Mouse (Mus musculus) embryonic facial prominence, embryonic 11.5 days (tissue): ENCODE measurements around the gene Tpcn2. TPM values are rescaled to one million over a fixed set of nuclear protein-coding genes. Genes with fewer than 3 reads are reported as not detected.

Experiments
- ATAC-seq: fragments of 200-750 bp; cut with Nextera tagmentation; replicated peaks from 2 replicates; pipeline ENCODE4 v1.8.0; 2017; ENCODE audit warnings: low read depth; ENCODE audit not compliant: insufficient number of reproducible peaks, low FRiP score, low TSS enrichment
- DNase-seq: peaks from one replicate; pipeline ENCODE4 v3.0.0-alpha.2; 2015; ENCODE audit warnings: low spot score
- H3K27ac ChIP-seq: fragments of 300-500 bp; sonication (generic); replicated peaks from 2 replicates; pipeline ENCODE4 v1.5.1; 2014; ENCODE audit warnings: mild to moderate bottlenecking, low read depth, low read length, control low read depth
- H3K27me3 ChIP-seq: fragments of 300-500 bp; sonication (generic); 2 replicates; pipeline ENCODE4 v1.6.1; 2014; ENCODE audit warnings: mild to moderate bottlenecking, low read length, moderate library complexity, mixed read lengths; ENCODE audit not compliant: control insufficient read depth, insufficient read depth
- H3K36me3 ChIP-seq: fragments of 300-500 bp; sonication (generic); replicated peaks from 2 replicates; pipeline ENCODE4 v1.6.1; 2014; ENCODE audit warnings: low read depth, mild to moderate bottlenecking, low read length, moderate library complexity, mixed read lengths; ENCODE audit not compliant: control insufficient read depth, insufficient read depth
- H3K4me1 ChIP-seq: fragments of 300-500 bp; sonication (generic); 2 replicates; pipeline ENCODE4 v1.6.1; 2014; ENCODE audit warnings: low read length, mixed read lengths; ENCODE audit not compliant: control insufficient read depth, insufficient read depth
- H3K4me2 ChIP-seq: fragments of 300-500 bp; sonication (generic); 2 replicates; pipeline ENCODE4 v1.6.1; 2014; ENCODE audit warnings: low read depth, mild to moderate bottlenecking, control low read depth, low read length, moderate library complexity
- H3K4me3 ChIP-seq: fragments of 300-500 bp; sonication (generic); 2 replicates; pipeline ENCODE4 v1.5.1; 2014; ENCODE audit warnings: low read depth, low read length, control low read depth
- H3K9ac ChIP-seq: fragments of 300-500 bp; sonication (generic); replicated peaks from 2 replicates; pipeline ENCODE4 v1.6.1; 2014; ENCODE audit warnings: mild to moderate bottlenecking, control low read depth, low read length
- H3K9me3 ChIP-seq: fragments of 300-500 bp; sonication (generic); replicated peaks from 2 replicates; pipeline ENCODE4 v1.6.1; 2016; ENCODE audit warnings: mild to moderate bottlenecking, low read length, inconsistent platforms, mixed read lengths; ENCODE audit not compliant: control insufficient read depth
- WGBS: fragments of 180-500 bp; shearing (Covaris S2); extraction: QIAGEN DNeasy Blood & Tissue Kit; methylation state at CpG from one replicate; pipeline ENCODE4 v1.1.7; 2014; 5-methylcytosine and 5-hydroxymethylcytosine counted together
- polyA plus RNA-seq: library from polyadenylated mRNA; unstranded; fragments of >200 nt; fragmentation: Nextera tagmentation; extraction: Ambion mirVana; gene quantifications from 2 replicates; pipeline ENCODE4 v1.2.1, GENCODE M21; 2014

Gene Tpcn2
- polyA plus RNA-seq, 1 experiment from 2014 or later = 2.2 TPM

DNA sequence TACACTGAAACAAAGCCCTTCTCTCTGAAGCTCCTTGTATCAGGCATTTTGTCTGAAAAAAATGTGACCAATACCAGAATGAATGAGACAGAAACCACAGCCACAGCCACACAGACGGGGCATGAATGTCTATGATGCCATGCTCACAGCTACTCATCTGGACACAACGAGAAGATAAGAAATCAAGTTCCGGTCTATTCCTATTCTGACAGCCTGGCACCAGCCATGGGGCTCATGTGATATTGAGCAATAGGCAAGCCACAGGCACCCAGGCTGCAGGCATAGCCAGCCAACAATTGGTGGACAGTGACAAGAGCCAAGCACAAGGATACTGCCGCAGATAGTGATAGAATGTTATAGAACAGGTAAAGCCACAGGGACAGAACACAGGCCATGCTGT is 68.3 kb downstream of the Tpcn2 start:
- H3K4me2 ChIP-seq = no peak overlapping the region
- ATAC-seq = no peak
- WGBS = 93% methylated on average over 4 of the region's 4 CpGs
- no peak overlapping the region for H3K4me3 ChIP-seq
- no peak overlapping the region for H3K9ac ChIP-seq
- no peaks in the 10 kb centered on the region for H3K27me3 ChIP-seq
- DNase-seq = no peak
- peaks cover 5% of the 10 kb centered on the region for H3K4me1 ChIP-seq
- no peaks in the 10 kb centered on the region for H3K9me3 ChIP-seq
- no peak overlapping the region for H3K27ac ChIP-seq
- H3K36me3 ChIP-seq = no peaks in the 10 kb centered on the region

DNA sequence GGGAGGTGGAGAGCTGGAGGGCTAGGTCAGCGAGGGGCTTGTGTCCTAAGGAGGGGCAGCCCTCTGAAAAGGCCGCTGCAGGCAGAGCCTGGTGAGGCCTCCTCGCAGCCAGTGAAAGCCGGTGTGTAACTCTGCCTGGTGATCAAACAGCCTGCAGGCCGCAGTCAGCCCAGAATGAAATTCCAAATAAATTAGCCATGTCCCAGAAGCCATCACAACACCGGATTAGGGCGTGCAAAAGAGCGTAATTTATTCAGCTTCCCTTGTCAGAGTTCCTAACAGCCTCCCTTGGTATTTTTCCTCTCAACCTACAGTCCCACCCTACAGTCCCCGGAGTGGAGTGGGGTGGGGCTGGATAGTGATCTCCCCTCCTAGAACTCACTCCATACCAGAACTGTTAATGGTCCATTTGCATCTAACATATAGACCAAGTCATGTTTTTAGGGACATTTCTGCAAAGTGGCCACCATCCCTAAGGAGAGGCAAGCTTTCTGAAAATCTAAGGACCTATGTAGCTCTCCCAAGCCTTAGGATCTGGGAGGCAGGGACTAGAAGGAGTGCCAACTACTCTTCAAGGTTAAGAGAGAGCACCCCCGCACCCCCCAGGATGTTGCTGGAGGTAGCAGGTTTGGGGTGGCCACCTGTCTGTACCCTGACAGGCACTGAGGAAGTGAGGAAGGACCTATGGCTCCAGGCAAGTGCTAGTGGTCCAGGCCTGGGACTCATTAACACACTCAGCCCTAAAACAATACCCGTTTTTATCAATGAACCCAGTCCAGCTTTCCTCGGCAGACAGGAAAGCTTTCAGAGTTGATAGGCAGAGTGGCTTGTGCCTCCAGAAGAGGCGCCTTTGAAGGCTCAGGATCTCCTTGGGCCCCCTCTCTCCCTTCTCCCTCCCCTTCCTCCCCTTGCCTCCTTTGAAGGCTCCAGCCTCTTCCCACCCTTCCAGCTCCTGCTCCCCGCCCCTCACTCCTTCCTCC is 71.8 kb downstream of the Tpcn2 start:
- Histone ChIP-seq H3K9me3 (no peaks in the 10 kb centered on the region), H3K9ac (peak overlapping the region; percentile 44), H3K4me3 (no peak overlapping the region), H3K4me1 (peaks cover 7% of the 10 kb centered on the region), H3K4me2 (no peak overlapping the region), H3K36me3 (no peaks in the 10 kb centered on the region), H3K27me3 (no peaks in the 10 kb centered on the region), H3K27ac (peak overlapping the region; percentile 68)
- peak; percentile 45 for ATAC-seq
- WGBS = 9% methylated on average over 14 of the region's 14 CpGs
- peak; percentile 73 for DNase-seq

DNA sequence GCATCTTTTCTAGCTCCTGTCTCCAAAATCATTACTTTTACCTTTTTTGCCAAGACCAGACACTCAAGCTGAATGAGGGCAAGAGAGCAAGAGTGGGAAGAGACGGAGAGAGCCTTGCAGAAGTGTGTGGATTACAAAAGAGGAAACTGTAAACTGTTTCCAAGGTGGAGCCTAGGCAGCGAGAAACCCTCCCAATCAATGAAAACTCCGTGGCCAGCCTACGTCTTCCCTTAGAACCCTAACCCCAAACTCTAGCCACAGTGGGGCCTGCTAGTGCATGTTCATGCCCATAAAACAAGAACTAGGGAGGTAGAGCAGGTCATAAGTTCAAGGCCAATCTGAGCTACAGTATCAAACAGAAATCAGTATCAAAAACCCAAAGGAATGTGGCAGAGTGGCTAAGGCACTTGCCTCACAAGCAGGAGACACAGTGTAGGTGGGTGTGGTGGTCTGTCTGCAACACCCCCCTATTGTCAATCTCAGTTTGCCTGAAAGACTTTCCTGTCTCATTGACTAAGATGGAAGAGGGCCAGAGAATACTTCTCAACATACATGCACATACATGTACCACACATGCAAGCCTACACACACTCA is 73.2 kb downstream of the Tpcn2 start:
- H3K9me3 ChIP-seq = no peaks in the 10 kb centered on the region
- no peak for DNase-seq
- no peaks in the 10 kb centered on the region for H3K36me3 ChIP-seq
- H3K27me3 ChIP-seq = no peaks in the 10 kb centered on the region
- no peak overlapping the region for H3K27ac ChIP-seq
- no peak overlapping the region for H3K4me2 ChIP-seq
- no peak overlapping the region for H3K4me3 ChIP-seq
- ATAC-seq = no peak
- no peak overlapping the region for H3K9ac ChIP-seq
- 66% methylated on average over 4 of the region's 4 CpGs for WGBS
- peaks cover 11% of the 10 kb centered on the region for H3K4me1 ChIP-seq

DNA sequence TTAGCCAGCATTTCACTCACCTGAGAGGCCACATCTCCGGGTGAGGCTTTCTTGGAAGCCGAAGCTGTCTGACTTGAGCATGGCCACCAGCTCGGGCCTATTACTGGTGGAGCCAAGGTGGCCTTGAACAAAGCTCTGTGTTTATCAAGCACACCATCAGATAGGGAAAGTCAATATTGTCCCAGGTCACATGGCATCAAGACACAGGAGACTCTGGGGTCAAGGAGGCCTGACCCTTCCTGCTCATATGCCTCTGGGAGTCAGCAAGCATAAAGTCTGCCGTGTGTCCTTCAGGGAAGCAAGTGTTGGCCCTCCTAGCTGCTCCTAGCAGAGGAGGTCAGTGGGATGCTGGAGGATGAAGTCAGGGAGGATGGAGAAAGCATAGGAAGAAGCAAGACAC is 75.8 kb downstream of the Tpcn2 start, which contains the start of gene 1810010D01Rik:
Gene 1810010D01Rik (minus strand): TSS at position 114 of the 400 bp plus-strand sequence.
- H3K9ac ChIP-seq = no peak within 1 kb of the TSS; the same call in none of the 2 replicates
- DNase-seq = no peak
- H3K9me3 ChIP-seq = no peaks in the 10 kb centered on the region
- H3K4me1 ChIP-seq = peaks cover 11% of the 10 kb centered on the region
- H3K4me3 ChIP-seq = no peak within 1 kb of the TSS
- ATAC-seq = no peak
- 72% methylated on average over 4 of the region's 4 CpGs for WGBS
- peak within 1 kb of the TSS; percentile 95 for H3K27ac ChIP-seq
- H3K36me3 ChIP-seq = no peaks in the 10 kb centered on the region
- no peaks in the 10 kb centered on the region for H3K27me3 ChIP-seq
- no peak within 1 kb of the TSS for H3K4me2 ChIP-seq

DNA sequence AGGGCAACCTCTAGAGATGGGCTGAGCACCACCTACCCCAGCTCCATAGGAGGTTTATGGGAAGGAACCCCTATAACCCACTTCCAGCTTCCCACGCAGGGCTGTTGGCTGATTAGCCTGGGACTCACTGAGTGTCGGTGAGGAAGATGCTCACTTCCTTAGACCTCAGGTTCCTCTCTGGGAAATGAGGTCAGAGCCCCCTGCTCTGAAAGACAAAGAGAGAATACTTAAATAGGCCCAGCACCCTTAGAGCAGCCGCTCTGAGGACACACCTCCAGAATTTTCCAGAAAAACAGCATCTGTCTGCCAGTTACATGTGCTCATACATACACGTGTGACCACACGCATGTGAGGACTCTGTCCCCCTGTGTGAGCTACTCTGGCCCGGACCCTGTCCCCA is 77.0 kb downstream of the Tpcn2 start:
- H3K27me3 ChIP-seq = no peaks in the 10 kb centered on the region
- H3K4me3 ChIP-seq = no peak overlapping the region
- WGBS = 60% methylated on average over 6 of the region's 6 CpGs
- H3K9ac ChIP-seq = peak overlapping the region; percentile 58
- ATAC-seq = no peak
- H3K9me3 ChIP-seq = no peaks in the 10 kb centered on the region
- peak overlapping the region; percentile 95 for H3K27ac ChIP-seq
- no peaks in the 10 kb centered on the region for H3K36me3 ChIP-seq
- DNase-seq = no peak
- H3K4me2 ChIP-seq = peak overlapping the region; percentile 11; the same call in 1 of the 2 replicates
- peaks cover 10% of the 10 kb centered on the region for H3K4me1 ChIP-seq

DNA sequence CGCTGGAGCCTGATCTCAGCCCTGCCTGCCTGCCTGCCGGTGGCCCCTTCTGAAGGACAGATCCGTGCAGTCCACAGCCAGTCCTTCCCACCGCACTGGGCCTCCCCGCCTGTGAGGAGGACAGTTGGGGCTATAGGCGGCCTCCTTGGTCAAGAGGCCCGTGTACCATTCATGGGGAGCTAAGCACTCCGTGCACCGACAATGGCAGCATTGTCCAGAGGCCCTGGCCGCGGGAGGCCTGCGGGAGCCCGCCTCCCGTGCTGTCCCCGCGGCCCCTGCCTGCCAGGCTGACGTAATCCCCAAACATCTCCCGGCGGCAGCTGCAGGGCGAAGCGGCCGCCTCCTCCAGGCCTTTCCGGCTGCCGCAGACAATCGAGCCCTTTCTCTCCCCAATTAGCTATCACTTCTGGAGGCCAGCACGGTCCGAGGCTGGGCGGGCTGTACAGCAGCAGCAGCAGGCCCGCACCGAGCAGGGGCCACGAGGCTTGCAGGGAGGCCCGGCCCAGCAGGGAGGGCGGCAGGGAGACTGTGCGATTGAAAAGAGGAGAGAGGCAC is 77.7 kb downstream of the Tpcn2 start:
- peak; percentile 94 for ATAC-seq
- Histone ChIP-seq H3K4me2 (peak overlapping the region; percentile 11), H3K27me3 (no peaks in the 10 kb centered on the region), H3K4me1 (peaks cover 6% of the 10 kb centered on the region; the same call in 1 of the 2 replicates), H3K36me3 (no peaks in the 10 kb centered on the region), H3K9me3 (no peaks in the 10 kb centered on the region), H3K9ac (peak overlapping the region; percentile 58), H3K4me3 (no peak overlapping the region), H3K27ac (peak overlapping the region; percentile 95)
- WGBS = 1% methylated on average over 34 of the region's 34 CpGs
- DNase-seq = peak; percentile 87

DNA sequence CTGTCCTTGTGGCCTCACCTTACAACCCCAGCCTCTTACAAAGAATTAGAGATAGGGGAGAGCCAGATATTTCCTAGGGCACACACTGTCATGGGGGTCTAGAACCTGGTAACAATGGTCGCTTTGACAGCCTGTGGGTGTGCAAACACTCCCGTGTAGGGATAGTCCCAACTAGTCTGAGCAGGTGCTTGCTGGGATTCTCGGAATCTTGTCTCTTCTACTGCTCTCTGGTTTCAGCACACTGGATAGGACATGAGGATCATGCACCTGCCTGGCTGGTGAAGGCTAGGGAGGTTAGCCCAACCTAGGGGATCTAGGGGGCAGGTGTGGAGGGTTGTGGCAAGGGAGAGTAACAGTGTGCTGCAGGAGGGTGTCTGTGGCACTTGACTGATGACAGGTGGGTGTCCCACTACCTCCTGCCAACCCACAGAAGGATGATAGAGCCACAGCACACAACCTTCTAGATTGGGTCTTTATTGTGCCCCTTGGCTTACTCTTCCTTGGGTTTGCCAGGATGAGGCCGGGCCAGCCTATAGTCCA is 78.4 kb downstream of the Tpcn2 start:
- Histone ChIP-seq H3K4me1 (peaks cover 6% of the 10 kb centered on the region; the same call in 1 of the 2 replicates), H3K4me2 (no peak overlapping the region), H3K27me3 (no peaks in the 10 kb centered on the region), H3K9ac (peak overlapping the region; percentile 58), H3K36me3 (no peaks in the 10 kb centered on the region), H3K9me3 (no peaks in the 10 kb centered on the region), H3K4me3 (no peak overlapping the region), H3K27ac (peak overlapping the region; percentile 95)
- no peak for DNase-seq
- ATAC-seq = no peak
- 85% methylated on average over 4 of the region's 4 CpGs for WGBS
